Mouse (Mus musculus) left cerebral cortex, adult 9 months (tissue): ENCODE measurements around the gene Zfp955b.
"Not testable (repeated sequence)": the region's sequence is repeated elsewhere in the genome, so short reads cannot be mapped to it uniquely, and the experiment has no call there.

Source experiments
- DNase-seq, 2 experiments: peaks; one replicate each; pipeline ENCODE4 v3.0.0; 2022; ENCODE audit warnings: low spot score in 2 of 2

The Zfp955b gene

GRCm38 (mm10) chr17:33289039-33289875 lies at the start of gene Zfp955b:
Zfp955b (plus strand) TSS chr17:33289544.
- not testable (repeated sequence) for DNase-seq

DNA sequence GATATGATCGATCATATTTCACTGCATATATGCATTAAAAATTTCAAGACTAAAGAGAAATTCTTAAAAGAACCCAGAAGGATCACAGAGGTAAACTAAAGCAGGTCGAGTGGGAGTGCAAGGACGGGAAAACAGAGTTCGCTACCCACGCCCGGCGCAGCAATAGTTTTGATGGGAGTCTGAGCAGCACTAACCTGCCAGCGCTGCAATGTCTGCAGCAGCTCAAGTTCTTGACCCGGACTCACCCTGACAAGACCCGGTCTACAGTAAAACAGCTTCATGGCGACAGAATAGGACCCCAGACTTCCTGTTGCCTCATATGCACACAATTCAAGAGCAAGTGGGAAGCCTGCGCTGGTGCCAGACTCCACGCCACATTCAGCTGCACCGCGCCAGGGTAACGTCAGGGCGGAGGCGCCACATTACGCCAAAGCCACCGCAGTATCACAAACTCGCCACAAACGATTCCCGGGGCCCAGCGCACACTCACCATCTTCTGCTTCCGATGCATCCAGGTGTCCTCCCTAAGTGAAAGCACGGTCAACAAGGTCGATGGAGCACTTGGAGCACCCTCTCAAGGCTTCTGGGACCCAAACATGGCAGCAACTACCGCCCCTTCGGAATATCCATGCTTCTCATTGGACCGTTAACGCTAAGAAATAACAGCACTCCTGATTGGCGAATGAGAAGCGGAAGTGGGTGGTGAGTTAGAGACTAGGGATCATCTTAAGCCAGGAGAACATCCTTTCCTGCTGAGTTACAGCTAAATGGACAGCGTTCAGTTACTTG lies 34.6 kb upstream of the Zfp955b start, which contains the start of gene Zfp955a:
Gene Zfp955a (minus strand): TSS at position 616 of the 789 bp plus-strand sequence.
- DNase-seq, result not testable (repeated sequence)

DNA sequence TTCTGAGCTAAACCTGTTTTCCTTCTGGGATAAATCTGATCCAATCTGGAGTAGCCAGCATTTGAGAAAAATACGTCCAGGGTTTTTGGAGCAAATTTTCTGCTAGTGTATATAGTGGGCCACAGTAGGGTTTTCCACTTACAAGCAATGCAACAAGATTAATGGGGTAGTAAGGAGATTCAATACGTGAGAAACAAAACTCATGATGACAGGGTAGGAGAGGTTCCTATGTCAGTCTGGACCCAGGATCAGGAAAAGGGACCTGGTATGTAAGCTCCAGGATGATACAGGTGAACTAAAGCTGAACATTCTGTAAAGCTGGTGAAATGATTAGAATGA lies 34.1 kb upstream of the Zfp955b start:
- not testable (repeated sequence) for DNase-seq

GRCm38 (mm10) chr17:33264376-33264775 lies 25.0 kb upstream of the Zfp955b start, which contains the start of gene Olfr63:
Olfr63 (plus strand) TSS chr17:33264676.
- no peak for DNase-seq

- DNase-seq, result no peak
Observed at GRCm38 (mm10) chr17:33268907-33269306, 20.4 kb upstream of the Zfp955b start.

GRCm38 (mm10) chr17:33289876-33290149 lies 469 bp downstream of the Zfp955b start:
- DNase-seq, result not testable (repeated sequence)

DNA sequence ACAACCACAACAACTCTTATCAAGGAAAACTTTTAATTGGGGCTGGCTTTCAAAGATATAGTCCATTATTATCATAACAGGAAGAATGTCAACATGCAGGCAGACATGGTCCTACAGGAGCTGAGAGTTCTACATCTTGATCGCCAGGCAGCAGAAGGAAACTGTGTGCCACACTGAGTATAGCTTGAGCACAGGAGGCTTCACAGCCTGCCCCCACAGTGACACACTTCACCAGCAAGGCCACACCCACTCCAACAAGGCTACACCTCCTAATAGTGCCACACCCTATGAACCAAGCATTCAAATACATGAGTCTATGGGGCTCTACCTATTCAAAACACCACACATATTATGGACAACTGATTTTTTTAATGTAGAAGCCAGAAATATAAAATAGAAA lies 63.6 kb downstream of the Zfp955b start:
- no peak for DNase-seq
